Mouse (Mus musculus) hindbrain, embryonic 16.5 days (tissue): ENCODE results near the gene Sh3rf3. TPM values are rescaled to one million over a fixed set of nuclear protein-coding genes. Genes with fewer than 3 reads are reported as not detected.

Source experiments
- ATAC-seq: fragments of 200-750 bp; cut with Nextera tagmentation; 2 replicates; pipeline ENCODE4 v1.8.0; 2017; ENCODE audit warnings: moderate TSS enrichment, moderate library complexity
- H3K27ac ChIP-seq: fragments of 300-500 bp; sonication (generic); 2 replicates; pipeline ENCODE4 v1.5.1; 2014; ENCODE audit warnings: low read depth, mild to moderate bottlenecking, control low read depth, low read length, moderate library complexity
- H3K27me3 ChIP-seq: fragments of 300-500 bp; sonication (generic); replicated peaks from 2 replicates; pipeline ENCODE4 v1.6.1; 2014; ENCODE audit warnings: low read length; ENCODE audit not compliant: control insufficient read depth, insufficient read depth
- H3K36me3 ChIP-seq: fragments of 300-500 bp; sonication (generic); 2 replicates; pipeline ENCODE4 v1.6.1; 2014; ENCODE audit warnings: mild to moderate bottlenecking, low read length, moderate library complexity, mixed read lengths; ENCODE audit not compliant: control insufficient read depth, insufficient read depth
- H3K4me1 ChIP-seq: fragments of 300-500 bp; sonication (generic); 2 replicates; pipeline ENCODE4 v1.6.1; 2014; ENCODE audit warnings: low read depth, low read length; ENCODE audit not compliant: control insufficient read depth, insufficient read depth
- H3K4me2 ChIP-seq: fragments of 300-500 bp; sonication (generic); 2 replicates; pipeline ENCODE4 v1.6.1; 2014; ENCODE audit warnings: mild to moderate bottlenecking, low read length, control low read depth, moderate library complexity
- H3K4me3 ChIP-seq: fragments of 300-500 bp; sonication (generic); 2 replicates; pipeline ENCODE4 v1.5.1; 2014; ENCODE audit warnings: mild to moderate bottlenecking, low read length, control low read depth, moderate library complexity
- H3K9ac ChIP-seq: fragments of 300-500 bp; sonication (generic); 2 replicates; pipeline ENCODE4 v1.6.1; 2014; ENCODE audit warnings: low read depth, mild to moderate bottlenecking, control low read depth, low read length, moderate library complexity
- H3K9me3 ChIP-seq: fragments of 300-500 bp; sonication (generic); 2 replicates; pipeline ENCODE4 v1.6.1; 2014; ENCODE audit warnings: mild to moderate bottlenecking, low read length, moderate library complexity; ENCODE audit not compliant: control insufficient read depth
- WGBS: fragments of 180-500 bp; shearing (Covaris S2); extraction: QIAGEN DNeasy Blood & Tissue Kit; methylation state at CpG from one replicate; pipeline ENCODE4 v1.1.7; 2014; 5-methylcytosine and 5-hydroxymethylcytosine counted together
- polyA plus RNA-seq: library from polyadenylated mRNA; unstranded; fragments of >200 nt; fragmentation: Nextera tagmentation; extraction: Ambion mirVana; gene quantifications from 2 replicates; pipeline ENCODE4 v1.2.1, GENCODE M21; 2015

The Sh3rf3 gene
- polyA plus RNA-seq, 1 experiment from 2014 or later = 2.7 TPM

DNA sequence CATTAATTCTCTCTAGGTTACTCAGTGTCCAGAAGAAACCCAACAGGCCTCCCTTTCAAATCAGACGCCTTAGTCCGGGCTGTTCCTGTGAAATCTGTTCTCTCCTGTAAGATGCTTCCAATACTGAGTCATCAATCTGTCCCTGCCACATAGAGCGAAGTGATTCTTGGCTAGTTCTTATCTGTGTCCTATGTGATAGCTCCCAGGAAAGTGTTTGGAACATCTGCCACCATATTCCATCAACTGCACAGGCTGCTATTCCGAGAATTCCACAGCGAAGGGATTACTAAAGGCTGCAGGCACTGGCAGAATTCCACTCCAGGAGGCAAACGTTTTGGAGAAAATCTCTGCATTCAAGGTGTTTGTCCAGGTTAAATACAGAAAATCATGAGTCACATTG lies 314.5 kb downstream of the Sh3rf3 start:
- H3K27ac ChIP-seq = no peak overlapping the region
- no peaks in the 10 kb centered on the region for H3K4me1 ChIP-seq
- no peak overlapping the region for H3K4me2 ChIP-seq
- H3K9ac ChIP-seq = no peak overlapping the region
- H3K9me3 ChIP-seq = no peaks in the 10 kb centered on the region
- no peak for ATAC-seq
- WGBS = 74% methylated on average over 6 of the region's 6 CpGs
- H3K4me3 ChIP-seq = no peak overlapping the region
- H3K36me3 ChIP-seq = no peaks in the 10 kb centered on the region
- H3K27me3 ChIP-seq = no peaks in the 10 kb centered on the region

DNA sequence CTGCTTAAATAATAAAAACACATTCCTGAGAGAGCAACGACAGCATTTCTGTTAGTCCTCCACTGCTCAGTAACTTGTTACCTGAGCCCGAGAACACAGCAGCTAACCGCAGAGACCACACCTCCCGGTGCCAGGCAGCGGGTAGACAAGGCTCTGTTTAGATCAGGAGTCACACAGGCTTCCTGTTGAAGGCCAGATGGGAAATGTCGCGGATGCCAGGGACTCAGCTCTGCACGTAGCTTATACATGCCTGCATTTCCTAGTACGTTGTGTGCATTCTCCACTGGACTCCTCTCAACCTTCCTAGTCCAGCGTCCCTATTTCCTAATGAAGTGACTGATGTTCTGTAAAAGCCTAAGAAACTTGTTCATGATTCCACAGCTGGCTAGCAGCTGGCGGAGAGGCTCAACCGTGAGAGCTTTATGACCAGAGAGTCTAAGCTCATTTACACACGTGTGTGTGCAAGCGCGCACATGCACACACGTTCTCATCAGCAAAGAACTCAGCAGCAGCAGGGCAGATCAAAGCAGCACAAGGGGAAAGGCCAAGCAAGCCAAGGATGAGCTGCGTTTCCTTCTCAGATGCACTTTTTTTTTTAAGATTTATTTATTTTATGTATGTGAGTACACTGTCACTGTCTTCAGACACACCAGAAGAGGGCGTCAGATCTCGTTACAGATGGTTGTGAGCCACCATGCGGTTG lies 318.9 kb downstream of the Sh3rf3 start:
- whole genome bisulfite sequencing = 79% methylated on average over 20 of the region's 20 CpGs

GRCm38 (mm10) chr10:59133478-59134009 lies 320.4 kb downstream of the Sh3rf3 start:
- Histone ChIP-seq H3K4me3 (no peak overlapping the region), H3K36me3 (no peaks in the 10 kb centered on the region), H3K4me1 (no peaks in the 10 kb centered on the region), H3K27me3 (no peaks in the 10 kb centered on the region), H3K9ac (no peak overlapping the region), H3K27ac (no peak overlapping the region), H3K9me3 (no peaks in the 10 kb centered on the region), H3K4me2 (no peak overlapping the region)
- no peak for ATAC-seq
- WGBS = 64% methylated on average over 8 of the region's 8 CpGs

More for the DNA sequence above, 318.9 kb downstream of the Sh3rf3 start:
- no peak overlapping the region for H3K9ac ChIP-seq
- H3K4me2 ChIP-seq = no peak overlapping the region
- no peaks in the 10 kb centered on the region for H3K36me3 ChIP-seq
- H3K27ac ChIP-seq = no peak overlapping the region
- H3K9me3 ChIP-seq = no peaks in the 10 kb centered on the region
- no peaks in the 10 kb centered on the region for H3K4me1 ChIP-seq
- no peaks in the 10 kb centered on the region for H3K27me3 ChIP-seq
- no peak overlapping the region for H3K4me3 ChIP-seq
- ATAC-seq = no peak

- H3K4me2 ChIP-seq = peak overlapping the region; percentile 29; the same call in 1 of the 2 replicates
- ATAC-seq = peak; percentile 87
- H3K9ac ChIP-seq = no peak overlapping the region
- no peak overlapping the region for H3K27ac ChIP-seq
- WGBS = 17% methylated on average over 8 of the region's 8 CpGs
- no peaks in the 10 kb centered on the region for H3K36me3 ChIP-seq
- H3K4me3 ChIP-seq = no peak overlapping the region
- no peaks in the 10 kb centered on the region; the same call in 1 of the 2 replicates for H3K27me3 ChIP-seq
- H3K4me1 ChIP-seq = peaks cover 4% of the 10 kb centered on the region; the same call in 1 of the 2 replicates
- no peaks in the 10 kb centered on the region for H3K9me3 ChIP-seq
Observed at GRCm38 (mm10) chr10:59149956-59150383, 336.8 kb downstream of the Sh3rf3 start.

GRCm38 (mm10) chr10:59150938-59151657 lies 337.9 kb downstream of the Sh3rf3 start:
- Histone ChIP-seq H3K9me3 (no peaks in the 10 kb centered on the region), H3K4me2 (no peak overlapping the region), H3K4me3 (no peak overlapping the region), H3K9ac (no peak overlapping the region), H3K27ac (no peak overlapping the region), H3K36me3 (no peaks in the 10 kb centered on the region), H3K4me1 (peaks cover 4% of the 10 kb centered on the region; the same call in 1 of the 2 replicates), H3K27me3 (no peaks in the 10 kb centered on the region; the same call in 1 of the 2 replicates)
- WGBS = 93% methylated on average over 10 of the region's 10 CpGs
- no peak for ATAC-seq

DNA sequence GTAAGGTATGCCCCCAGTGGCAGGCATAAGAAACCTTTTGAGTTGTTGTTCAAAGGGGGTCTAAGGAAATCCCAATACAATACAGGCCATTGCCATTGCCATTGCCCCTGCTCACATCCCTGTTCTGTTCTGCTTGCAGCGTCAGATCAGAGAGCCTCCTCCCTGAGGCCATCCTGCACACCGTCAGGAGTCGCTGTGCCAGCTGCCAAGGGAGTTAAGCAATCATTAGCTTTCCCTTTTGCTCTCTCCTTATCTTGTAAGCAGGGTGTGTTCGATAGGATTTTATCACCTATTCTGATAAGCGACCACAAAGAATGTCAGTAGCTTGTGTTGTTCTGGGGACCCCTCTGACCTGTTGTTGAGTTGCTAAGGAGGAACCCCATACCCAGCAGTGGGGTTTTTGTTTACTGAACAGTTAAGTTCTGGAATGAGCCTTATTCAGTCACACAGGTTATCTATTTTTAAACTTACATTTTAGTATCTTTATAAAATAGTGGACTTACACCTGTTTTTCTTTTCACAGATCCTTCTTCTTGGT lies 339.5 kb downstream of the Sh3rf3 start:
- Histone ChIP-seq H3K9me3 (no peaks in the 10 kb centered on the region), H3K4me3 (no peak overlapping the region), H3K27ac (no peak overlapping the region), H3K4me1 (peaks cover 4% of the 10 kb centered on the region; the same call in 1 of the 2 replicates), H3K36me3 (no peaks in the 10 kb centered on the region), H3K9ac (no peak overlapping the region), H3K27me3 (no peaks in the 10 kb centered on the region; the same call in 1 of the 2 replicates), H3K4me2 (no peak overlapping the region)
- 67% methylated on average over 5 of the region's 5 CpGs for whole genome bisulfite sequencing
- ATAC-seq = no peak

DNA sequence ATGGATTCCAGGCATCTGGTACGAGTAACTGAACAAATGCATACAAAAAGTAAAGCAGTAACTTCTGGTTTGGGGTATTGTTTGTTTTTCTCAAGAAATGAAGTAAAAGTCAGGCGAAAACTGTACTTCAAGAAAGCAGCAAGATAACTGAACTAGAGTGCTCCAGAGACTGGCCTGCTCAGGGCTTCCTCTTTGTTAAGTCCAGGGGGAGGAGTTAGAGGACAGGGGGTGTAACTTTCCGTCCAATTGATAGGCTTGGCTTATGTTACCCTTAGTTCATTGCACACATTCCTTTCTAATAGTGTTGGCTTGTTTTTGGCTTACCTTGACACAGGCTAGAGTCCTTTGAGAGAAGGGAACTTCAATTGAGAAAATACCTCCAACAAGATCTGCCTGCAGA lies 345.5 kb downstream of the Sh3rf3 start:
- ATAC-seq = no peak
- no peak overlapping the region for H3K9ac ChIP-seq
- H3K4me1 ChIP-seq = no peaks in the 10 kb centered on the region
- H3K4me2 ChIP-seq = no peak overlapping the region
- 77% methylated on average over 3 of the region's 3 CpGs for WGBS
- no peaks in the 10 kb centered on the region for H3K36me3 ChIP-seq
- no peaks in the 10 kb centered on the region for H3K9me3 ChIP-seq
- no peak overlapping the region for H3K27ac ChIP-seq
- H3K4me3 ChIP-seq = no peak overlapping the region
- no peaks in the 10 kb centered on the region for H3K27me3 ChIP-seq

- Histone ChIP-seq H3K36me3 (no peaks in the 10 kb centered on the region), H3K4me1 (no peaks in the 10 kb centered on the region), H3K4me2 (no peak overlapping the region), H3K27me3 (no peaks in the 10 kb centered on the region), H3K4me3 (no peak overlapping the region), H3K9me3 (no peaks in the 10 kb centered on the region), H3K9ac (no peak overlapping the region), H3K27ac (no peak overlapping the region)
- WGBS = 73% methylated on average over 4 of the region's 4 CpGs
- no peak for ATAC-seq
Observed at GRCm38 (mm10) chr10:59162185-59162897, 349.2 kb downstream of the Sh3rf3 start.
